Mouse (Mus musculus) activated CD4-positive, CD25-positive, alpha-beta regulatory T cell (primary cell): ENCODE results near the gene Krt24. TPM values are rescaled to one million over a fixed set of nuclear protein-coding genes. Genes with fewer than 3 reads are reported as not detected.

Experiments
- polyA plus RNA-seq, 2 experiments: library from polyadenylated mRNA; unstranded; fragments of 100-300 nt; shearing (Covaris generic); gene quantifications; one replicate each; pipeline ENCODE4 v1.2.1; 2017

Krt24 gene
- polyA plus RNA-seq, result under 1 TPM; 0.09 to 0.17 TPM

GRCm38 (mm10) chr11:99284833-99285312, at the start of gene Krt24:
Gene Krt24 (minus strand): TSS chr11:99285262.

GRCm38 (mm10) chr11:99322851-99323250, 37.8 kb upstream of the Krt24 start, which contains the start of gene Krt25:
Gene Krt25 (minus strand): TSS chr11:99322951.

GRCm38 (mm10) chr11:99243820-99244374, 41.2 kb downstream of the Krt24 start, which contains the start of gene Krt222:
Gene Krt222 (minus strand): TSS chr11:99244085.

DNA sequence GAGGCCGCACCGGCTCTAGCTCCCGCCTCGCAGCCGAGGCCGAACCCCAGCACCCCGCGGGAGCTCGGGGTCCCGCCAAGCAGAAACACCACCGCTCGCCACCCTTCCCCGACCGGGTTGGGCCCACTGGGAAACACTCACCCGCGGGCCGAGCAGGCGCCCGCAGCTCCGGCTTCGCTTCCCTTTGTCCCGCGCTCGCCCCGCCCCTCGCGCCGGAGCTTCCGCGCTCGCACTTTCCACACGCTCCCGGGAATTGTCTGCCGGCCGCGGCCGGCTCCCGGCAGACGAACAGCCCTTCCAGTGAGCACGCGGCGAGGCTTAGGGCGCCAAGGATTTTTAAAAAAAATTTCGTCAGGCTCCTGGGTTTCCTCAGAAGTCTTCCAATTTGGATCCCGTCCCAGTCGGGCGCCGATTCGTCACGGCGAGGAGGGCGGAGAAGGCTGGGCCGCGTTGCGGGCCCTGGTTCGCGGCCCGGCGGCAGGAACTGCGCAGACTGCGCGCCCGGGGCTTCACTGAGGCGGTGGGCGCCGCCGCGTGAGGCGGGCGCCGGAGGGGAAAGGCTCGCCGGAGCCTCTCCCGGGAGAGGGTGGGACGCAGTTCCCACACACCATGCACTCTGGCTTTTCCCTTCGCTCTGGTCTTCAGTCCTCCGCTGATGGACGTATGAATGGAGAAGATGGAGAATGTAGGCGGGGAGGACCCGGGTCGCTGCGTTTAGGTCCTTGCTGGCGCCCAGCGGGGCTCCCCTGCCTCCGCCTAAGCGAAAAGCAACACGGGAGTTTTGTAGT, 54.6 kb downstream of the Krt24 start, which contains the start of gene Smarce1:
Smarce1 (minus strand) TSS at position 757 of the 788 bp plus-strand sequence.

Other genes with a start within 250 kb of the Krt24 start
- gene Igfbp4, start 244.0 kb downstream of the Krt24 start, polyA plus RNA-seq, result 100 to 1,000 TPM; 347 to 701 TPM
- 1 to 10 TPM in 1 of 2 experiments, under 1 TPM in 1; 0.55 to 1.3 TPM for gene Tns4, start 196.0 kb downstream of the Krt24 start, polyA plus RNA-seq
- 100 to 1,000 TPM; 268 to 861 TPM for gene Ccr7, start 130.2 kb downstream of the Krt24 start, polyA plus RNA-seq
- 100 to 1,000 TPM; 204 to 246 TPM for gene Smarce1, start 54.2 kb downstream of the Krt24 start, polyA plus RNA-seq
- 1 to 10 TPM; 1.4 to 1.5 TPM for gene Krt222, start 41.2 kb downstream of the Krt24 start, polyA plus RNA-seq
- under 1 TPM in 1 of 2 experiments, not detected in 1; 0.17 TPM for gene Krt25, start 37.7 kb upstream of the Krt24 start, polyA plus RNA-seq
- gene Krt26, start 52.7 kb upstream of the Krt24 start, polyA plus RNA-seq, result under 1 TPM in 1 of 2 experiments, not detected in 1; 0.23 TPM
- gene Krt27, start 65.8 kb upstream of the Krt24 start, polyA plus RNA-seq, result not detected
- not detected for gene Krt28, start 89.6 kb upstream of the Krt24 start, polyA plus RNA-seq
- 1 to 10 TPM; 8.0 to 9.9 TPM for gene Krt10, start 104.1 kb upstream of the Krt24 start, polyA plus RNA-seq
- under 1 TPM in 1 of 2 experiments, not detected in 1; 0.11 TPM for gene Krt12, start 137.0 kb upstream of the Krt24 start, polyA plus RNA-seq
- gene Krt20, start 152.9 kb upstream of the Krt24 start, polyA plus RNA-seq, result not detected
- not detected for gene Krt23, start 207.9 kb upstream of the Krt24 start, polyA plus RNA-seq
- under 1 TPM in 1 of 2 experiments, not detected in 1; 0.36 TPM for gene Krt39, start 236.1 kb upstream of the Krt24 start, polyA plus RNA-seq